33 mouse cellular contexts compared by ENCODE assay signal in the genomic region with DNA sequence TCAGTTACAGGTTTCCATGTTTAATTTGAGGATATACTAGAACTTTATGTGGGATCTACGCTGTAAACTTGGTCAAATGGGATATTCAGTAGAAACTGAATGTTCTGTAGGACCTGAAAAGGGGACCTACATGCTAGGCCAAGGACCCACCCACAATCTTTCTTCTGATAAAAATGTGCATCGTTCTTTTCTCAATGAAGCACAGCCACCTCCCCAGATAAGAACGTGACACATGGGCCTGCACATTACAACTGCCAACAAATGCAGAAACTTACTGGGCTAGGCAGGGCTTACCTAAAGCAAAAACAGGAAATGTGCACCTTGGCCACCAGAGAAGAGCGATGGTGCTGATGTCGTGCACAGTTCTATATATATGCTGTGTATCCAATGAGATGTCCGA. TPM values are rescaled to one million over a fixed set of nuclear protein-coding genes. Genes with fewer than 3 reads are reported as not detected.
"Had no signal": no experiment of that assay in that cellular context is flagged by ENCODE, and none has a peak within 500 bp of the region (broad histone marks: within the 10 kb centered on the region; RNA-seq: fewer than 3 reads in every experiment).

No protein-coding gene starts in this region.

- H3K27ac ChIP-seq: limb, embryonic 10.5 days; limb, embryonic 12.5 days; limb, embryonic 13.5 days; limb, embryonic 15.5 days; liver, embryonic 12.5 days; liver, embryonic 13.5 days; liver, embryonic 14.5 days; liver, embryonic 15.5 days; lung, embryonic 15.5 days; macrophage; midbrain, embryonic 12.5 days; midbrain, embryonic 13.5 days; midbrain, embryonic 15.5 days; neural tube, embryonic 12.5 days had no signal

- H3K4me2 ChIP-seq: limb, embryonic 12.5 days; limb, embryonic 13.5 days; limb, embryonic 15.5 days; liver, embryonic 11.5 days; liver, embryonic 12.5 days; liver, embryonic 13.5 days; liver, embryonic 15.5 days; lung, embryonic 14.5 days; lung, embryonic 15.5 days; midbrain, embryonic 12.5 days; midbrain, embryonic 13.5 days; midbrain, embryonic 15.5 days; neural tube, embryonic 12.5 days had no signal

- DNase-seq: left cerebral cortex, postnatal 4 days; liver; liver, embryonic 13.5 days; liver, postnatal 0 days; lung, adult 18-20 months; lung, adult 2 months; lung, embryonic 14.5 days; lung, postnatal 10 days; lung, postnatal 14 days; lung, postnatal 36 days; lung, postnatal 4 days; midbrain, embryonic 14.5 days had no signal

- H3K9me3 ChIP-seq: limb, embryonic 10.5 days; limb, embryonic 12.5 days; limb, embryonic 13.5 days; limb, embryonic 15.5 days; liver, embryonic 12.5 days; liver, embryonic 13.5 days; liver, embryonic 15.5 days; lung, embryonic 15.5 days; megakaryocyte, embryonic 14.5 days; midbrain, embryonic 12.5 days; midbrain, embryonic 13.5 days; midbrain, embryonic 15.5 days; neural tube, embryonic 12.5 days had no signal

- H3K27me3 ChIP-seq: limb, embryonic 12.5 days; limb, embryonic 13.5 days; limb, embryonic 15.5 days; liver, embryonic 12.5 days; liver, embryonic 13.5 days; liver, embryonic 15.5 days; lung, embryonic 15.5 days; megakaryocyte, embryonic 14.5 days; midbrain, embryonic 12.5 days; midbrain, embryonic 13.5 days; midbrain, embryonic 15.5 days; neural tube, embryonic 12.5 days had no signal

- H3K4me1 ChIP-seq: limb, embryonic 10.5 days; limb, embryonic 12.5 days; limb, embryonic 13.5 days; liver, embryonic 12.5 days; liver, embryonic 13.5 days; liver, embryonic 15.5 days; lung, embryonic 15.5 days; midbrain, embryonic 12.5 days; midbrain, embryonic 13.5 days; midbrain, embryonic 15.5 days; neural tube, embryonic 12.5 days had no signal

- H3K4me3 ChIP-seq: left cerebral cortex, adult 2 months; limb, embryonic 10.5 days; limb, embryonic 12.5 days; limb, embryonic 13.5 days; limb, embryonic 15.5 days; liver, embryonic 12.5 days; liver, embryonic 13.5 days; liver, embryonic 15.5 days; lung, embryonic 15.5 days; megakaryocyte, embryonic 14.5 days; midbrain, embryonic 12.5 days; midbrain, embryonic 13.5 days; midbrain, embryonic 15.5 days; myocyte; neural tube, embryonic 12.5 days had no signal

- H3K9ac ChIP-seq: limb, embryonic 12.5 days; limb, embryonic 13.5 days; limb, embryonic 15.5 days; liver, embryonic 12.5 days; liver, embryonic 13.5 days; liver, embryonic 14.5 days; liver, embryonic 15.5 days; liver, postnatal 0 days; lung, embryonic 14.5 days; lung, embryonic 15.5 days; midbrain, embryonic 12.5 days; midbrain, embryonic 13.5 days; midbrain, embryonic 15.5 days; neural tube, embryonic 12.5 days had no signal

- ATAC-seq: liver, embryonic 12.5 days; liver, postnatal 0 days; lung, postnatal 0 days; midbrain, embryonic 13.5 days; midbrain, embryonic 15.5 days; midbrain, embryonic 16.5 days had no signal

RNA-seq across cellular contexts. Expression of a gene that starts 32.9 kb away (rescaled TPM):
- total RNA-seq: megakaryocyte, adult 5-6 weeks; monocyte, adult 5-6 weeks had no signal
- polyA plus RNA-seq: macrophage had no signal
